Mouse (Mus musculus) neural tube, embryonic 10.5 days (tissue): ENCODE data around the gene Treml2.
"Not testable (repeated sequence)": the region's sequence is repeated elsewhere in the genome, so short reads cannot be mapped to it uniquely, and the experiment has no call there.

ENCODE experiments used
- DNase-seq: peaks from one replicate; pipeline ENCODE4 v3.0.0-alpha.2; 2017; ENCODE audit warnings: low spot score; ENCODE audit errors: extremely low spot score

The Treml2 gene

DNA sequence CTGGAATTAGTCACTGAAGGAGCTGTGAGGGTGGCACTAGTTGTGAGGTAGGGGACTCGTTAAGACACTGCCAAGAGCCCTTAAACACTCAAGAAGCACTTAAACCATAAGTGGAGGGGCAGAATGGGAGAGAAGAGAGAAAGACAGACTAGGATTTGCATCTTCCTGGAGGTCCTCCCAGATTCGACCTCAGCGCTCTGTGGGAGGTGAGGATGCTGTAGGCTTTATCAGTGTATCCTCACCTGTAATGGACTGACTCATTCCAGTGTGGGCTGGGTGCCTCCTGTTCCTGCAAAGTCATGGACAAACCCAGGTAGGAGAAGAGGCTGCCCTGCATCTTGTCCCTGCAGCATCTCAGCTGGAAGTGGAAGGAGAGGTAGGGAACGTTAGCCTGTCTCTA lies 47.5 kb downstream of the Treml2 start:
- DNase-seq = no peak

DNA sequence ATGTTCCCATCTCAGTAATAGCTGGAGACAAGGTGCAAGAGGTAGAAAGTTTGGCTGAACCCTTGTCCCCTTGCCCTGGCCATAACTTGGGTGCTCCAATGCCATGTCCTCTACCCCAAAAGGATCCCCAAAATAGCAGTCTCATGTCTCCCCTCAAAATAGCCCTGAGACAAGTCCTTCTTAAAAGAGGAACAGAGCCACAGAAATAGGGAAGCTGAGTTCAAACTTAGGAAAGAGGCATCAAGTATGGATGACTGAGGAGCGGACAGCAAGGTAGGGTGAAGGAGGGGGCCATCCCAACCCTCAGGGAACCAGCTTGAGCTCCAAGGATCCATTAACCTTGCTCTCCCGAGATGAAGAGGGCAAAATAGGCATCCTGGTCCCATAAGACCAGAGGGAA lies 48.0 kb downstream of the Treml2 start:
- no peak for DNase-seq

DNA sequence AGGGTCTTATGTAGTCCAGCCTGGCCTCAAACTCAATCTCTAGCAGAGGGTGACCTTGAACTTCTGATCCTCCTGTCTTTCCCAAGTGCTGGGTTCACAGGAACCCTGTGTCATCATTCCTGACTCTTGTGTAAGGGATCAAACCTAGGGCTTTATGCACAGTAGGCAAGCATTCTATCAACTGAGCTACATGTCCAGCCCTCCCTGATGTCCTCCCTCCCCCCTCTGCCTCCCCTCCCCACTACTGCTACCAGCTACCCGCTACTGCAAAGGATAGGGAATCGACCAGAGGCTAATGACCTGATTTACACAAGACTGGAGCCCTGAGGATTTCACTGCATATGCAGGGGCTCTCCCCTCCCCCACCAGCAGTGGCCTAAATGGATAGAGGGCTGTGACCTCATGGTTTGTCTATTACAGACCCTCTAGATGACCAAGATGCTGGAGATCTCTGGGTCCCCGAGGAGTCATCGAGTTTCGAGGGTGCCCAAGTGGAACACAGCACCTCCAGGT lies 51.4 kb downstream of the Treml2 start:
- no peak for DNase-seq

DNA sequence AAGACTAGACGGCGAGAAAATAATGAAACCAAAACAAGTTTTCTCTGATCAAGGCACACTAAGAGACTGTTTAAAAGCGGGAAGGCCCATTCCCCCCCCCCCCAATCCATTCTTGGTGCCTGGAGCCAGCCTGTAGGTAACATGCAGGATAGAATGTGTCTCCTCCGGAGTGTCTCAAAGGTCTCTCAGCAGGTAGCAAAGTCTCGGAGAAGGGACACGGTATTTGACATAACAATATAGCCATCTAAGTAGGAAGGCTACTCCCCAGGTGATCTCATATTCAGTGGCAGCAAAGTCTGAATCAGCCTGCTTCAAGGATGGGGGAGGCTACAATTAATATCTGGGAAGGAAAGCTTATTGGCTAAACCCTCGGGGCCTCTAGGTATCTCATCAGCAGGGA lies 53.7 kb downstream of the Treml2 start:
- DNase-seq = not testable (repeated sequence)

DNA sequence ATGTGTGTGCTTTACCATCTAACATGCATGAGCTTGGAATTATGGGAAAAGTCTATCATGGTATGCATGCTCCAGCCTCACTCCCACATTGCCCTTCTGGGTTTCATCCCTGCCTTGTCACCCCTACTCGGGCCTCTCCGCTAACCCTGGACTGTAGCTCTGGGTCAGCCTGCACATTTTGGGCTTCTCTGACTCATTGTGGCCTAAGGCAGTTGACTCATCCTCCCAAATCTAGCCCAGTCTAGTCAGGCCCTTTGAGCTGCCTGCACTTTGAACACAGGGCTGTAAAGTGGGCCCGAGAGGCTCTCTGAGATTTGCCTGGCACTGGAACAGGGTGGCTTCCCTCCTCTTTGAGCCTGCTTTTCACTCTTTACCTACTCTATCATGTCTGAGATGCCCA lies 56.5 kb downstream of the Treml2 start:
- no peak for DNase-seq

DNA sequence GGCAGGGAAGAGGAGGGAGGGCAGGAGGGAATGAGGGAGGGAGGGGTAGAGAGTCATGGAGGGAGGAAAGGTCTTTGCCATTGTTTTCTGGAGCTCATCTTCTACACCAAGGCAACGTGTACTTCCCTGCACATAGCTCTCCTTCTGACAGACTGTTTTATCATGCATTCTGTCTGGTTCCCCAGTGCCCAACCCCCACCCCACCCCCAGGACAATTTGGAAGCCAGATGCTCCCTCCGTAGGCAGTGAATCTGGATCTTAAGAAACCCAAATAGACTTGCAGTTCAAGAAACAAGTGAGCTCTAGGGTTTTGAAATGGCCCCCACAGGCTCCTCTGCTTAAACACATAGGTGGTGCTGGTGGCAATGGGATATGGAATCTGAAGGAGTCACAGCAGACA lies 58.6 kb downstream of the Treml2 start:
- DNase-seq = no peak

DNA sequence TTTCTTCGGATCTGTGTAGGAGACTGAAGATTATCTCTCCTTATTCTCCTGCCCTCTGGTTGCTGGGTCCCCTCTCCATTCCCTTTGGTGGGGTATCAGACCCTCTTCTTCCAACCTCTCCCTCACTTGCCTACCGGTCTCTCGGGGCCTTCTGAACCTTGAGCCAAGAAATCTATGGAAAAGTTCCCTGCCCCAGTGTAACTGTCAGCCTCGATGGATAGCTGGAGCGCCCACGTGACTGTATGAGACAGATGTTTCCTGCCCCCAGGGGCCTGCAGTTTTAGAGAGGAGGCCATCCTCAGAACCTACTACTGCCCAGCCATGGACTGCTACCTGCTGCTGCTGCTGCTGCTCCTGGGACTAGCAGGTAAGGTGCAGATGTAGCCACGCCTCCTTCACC lies 60.3 kb downstream of the Treml2 start, which contains the start of gene Treml1:
Gene Treml1, plus strand, starts transcription at position 301 of the 400 bp plus-strand sequence.
- DNase-seq = no peak

DNA sequence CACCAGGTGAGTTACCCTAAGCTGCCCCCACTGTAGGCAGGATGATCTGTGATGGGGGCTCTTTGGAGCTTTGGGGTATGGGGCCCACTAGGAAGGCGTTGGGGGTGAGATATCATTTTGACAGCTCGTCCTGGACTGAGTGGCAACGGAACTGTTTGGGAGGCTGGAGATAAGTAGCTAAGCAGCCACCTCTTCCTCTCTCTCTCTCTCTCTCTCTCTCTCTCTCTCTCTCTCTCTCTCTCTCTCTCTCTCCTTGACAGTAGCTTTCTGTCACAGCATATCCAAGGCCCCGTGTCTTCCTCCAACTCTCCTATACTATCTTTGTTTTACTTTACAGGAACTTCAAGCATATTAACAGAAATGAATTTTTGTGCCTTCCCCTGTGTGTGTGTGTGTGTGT lies 61.2 kb downstream of the Treml2 start:
- no peak for DNase-seq
